Mouse (Mus musculus) mouse embryonic stem cell (cell line): ENCODE data around the gene Aldh1a2.

Experiments
- in situ Hi-C, 2 experiments: fragments of 300-500 bp; cut with MboI; formaldehyde crosslinking; loops; 1 replicate in 1 of 2; 3 replicates in 1 of 2; pipeline ENCODE4 v1.14.3; 2019 to 2020; ENCODE audit warnings: low sequenced_read_pairs in 2 of 2, low pct_unique_long_range_greater_than_20kb in 1 of 2, mixed read lengths in 1 of 2; ENCODE audit not compliant: unreplicated experiment in 1 of 2

Gene Aldh1a2

DNA sequence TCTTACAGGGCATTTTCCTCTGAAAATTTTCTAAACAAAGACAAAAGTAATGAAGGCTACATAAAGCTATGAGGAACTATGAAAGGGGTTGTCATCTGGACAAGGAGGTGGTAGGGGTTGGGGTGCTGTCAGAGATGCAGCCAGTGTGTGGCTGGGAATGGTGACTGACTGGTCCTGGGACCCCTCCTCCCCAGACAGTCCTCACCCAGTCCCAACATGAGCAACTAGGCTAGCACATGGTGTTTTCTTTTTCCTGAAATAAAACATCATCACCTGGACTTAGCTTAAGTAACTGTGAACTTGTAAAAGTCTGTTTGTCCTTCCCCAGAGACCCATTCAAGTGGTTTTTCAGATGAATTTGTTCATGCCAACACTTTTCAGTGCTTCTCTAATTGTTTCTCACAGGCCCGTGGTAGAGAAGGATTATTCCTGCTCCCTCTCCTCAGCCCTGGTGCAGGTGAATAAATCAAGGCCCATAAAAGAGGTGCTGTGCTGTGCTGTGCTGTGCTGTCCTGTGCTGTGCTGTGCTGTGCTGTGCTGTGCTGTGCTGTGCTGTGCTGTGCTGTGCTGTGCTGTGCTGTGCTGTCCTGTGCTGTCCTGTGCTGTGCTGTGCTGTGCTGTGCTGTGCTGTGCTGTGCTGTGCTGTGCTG is 107.8 kb downstream of the Aldh1a2 start:
- in situ Hi-C loops = no loop called here

DNA sequence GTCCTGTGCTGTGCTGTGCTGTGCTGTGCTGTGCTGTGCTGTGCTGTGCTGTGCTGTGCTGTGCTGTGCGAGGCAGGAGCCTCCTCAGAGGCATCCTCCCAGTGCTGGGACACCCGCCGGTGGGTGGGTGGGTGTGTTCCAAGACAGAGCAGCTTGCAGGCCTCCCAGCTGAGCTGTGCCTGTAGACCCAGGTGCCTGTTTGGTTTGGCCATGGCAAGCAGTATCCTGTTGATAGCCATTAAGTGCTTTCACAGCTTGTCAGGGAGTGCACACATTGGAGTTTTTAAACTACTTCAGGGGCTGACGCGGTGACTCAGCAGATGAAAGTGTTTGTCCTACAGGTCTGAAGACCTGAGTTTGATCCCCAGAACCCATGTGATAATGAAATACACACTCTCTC is 108.5 kb downstream of the Aldh1a2 start:
- in situ Hi-C loops = no loop called here

DNA sequence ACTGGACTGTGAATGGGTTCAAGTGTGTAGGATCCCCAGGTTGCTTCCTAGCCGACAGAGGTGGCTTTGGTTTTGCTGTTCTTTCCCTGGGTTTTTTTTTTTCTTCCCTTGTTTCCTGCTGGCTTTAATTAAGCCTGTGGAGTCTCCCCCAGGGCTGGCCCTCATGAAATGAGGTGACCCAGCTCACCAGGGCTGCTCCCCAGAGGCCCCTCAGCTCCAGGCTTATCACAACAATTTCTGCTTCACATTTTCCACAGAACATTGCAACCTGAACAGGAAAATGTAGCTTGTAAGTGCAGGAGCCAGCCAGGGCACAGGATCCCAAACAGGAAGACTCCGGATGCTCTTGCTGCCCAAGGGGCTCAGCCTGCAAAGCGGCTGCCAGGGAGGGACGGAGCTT is 110.7 kb downstream of the Aldh1a2 start:
- in situ Hi-C loops = no loop called here

DNA sequence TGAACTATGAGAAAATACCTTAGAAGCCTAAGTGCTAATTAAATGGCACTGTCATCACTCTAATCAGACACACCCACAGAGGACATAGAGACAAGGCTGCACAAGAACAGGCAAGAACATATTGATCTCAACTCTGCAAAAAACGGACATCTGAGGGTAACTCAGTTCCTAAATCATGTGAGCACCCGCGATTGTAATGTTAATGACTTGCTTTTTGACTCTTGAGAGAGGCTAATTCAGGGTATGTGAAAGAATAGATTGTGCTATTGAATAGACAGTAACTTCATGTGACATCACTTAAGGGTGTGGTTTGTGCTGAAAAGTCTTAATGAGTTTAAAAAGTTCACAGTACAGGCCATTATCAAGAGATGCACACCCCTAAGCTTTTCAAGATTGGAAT is 116.1 kb downstream of the Aldh1a2 start:
- in situ Hi-C loops = no loop called here

DNA sequence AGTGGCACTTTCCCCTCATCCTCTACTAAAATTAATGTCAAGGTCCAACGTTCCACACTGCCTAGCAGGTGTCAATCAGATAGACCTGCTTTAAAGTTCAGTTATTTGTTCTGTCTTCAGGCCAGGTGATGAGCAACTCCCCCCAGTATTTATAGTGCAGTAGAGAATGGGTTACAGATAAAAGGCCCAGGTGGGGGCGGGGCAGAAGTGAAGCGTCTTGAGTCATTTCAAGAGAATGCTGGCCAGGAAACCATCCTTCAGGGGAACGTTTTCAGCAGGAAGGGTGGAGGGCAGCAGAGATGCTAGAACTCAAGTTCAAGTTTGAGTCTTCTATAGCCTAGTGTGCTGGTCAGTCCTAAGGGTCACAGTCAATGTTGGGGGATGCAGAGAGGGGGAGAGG is 121.1 kb downstream of the Aldh1a2 start:
- in situ Hi-C loops = no loop called here

DNA sequence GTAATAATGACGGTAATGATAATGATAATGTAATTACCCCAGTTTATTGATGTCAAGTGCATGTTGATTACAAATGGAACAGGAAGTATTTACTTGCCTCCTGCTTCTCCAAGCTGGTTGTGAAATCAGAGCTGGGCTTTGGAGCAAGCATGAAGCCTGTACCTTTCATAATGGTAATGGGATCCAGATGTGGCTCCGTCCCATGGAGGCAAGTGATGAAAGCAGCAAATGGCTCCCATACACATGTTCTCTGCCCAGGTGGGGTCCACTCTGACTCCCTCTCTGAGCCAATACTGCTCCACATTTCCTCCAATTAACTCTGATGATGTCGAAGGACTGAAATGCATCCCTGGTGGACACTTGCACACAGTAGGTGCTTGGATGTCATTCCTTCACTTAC is 121.8 kb downstream of the Aldh1a2 start:
- in situ Hi-C loops = no loop called here

DNA sequence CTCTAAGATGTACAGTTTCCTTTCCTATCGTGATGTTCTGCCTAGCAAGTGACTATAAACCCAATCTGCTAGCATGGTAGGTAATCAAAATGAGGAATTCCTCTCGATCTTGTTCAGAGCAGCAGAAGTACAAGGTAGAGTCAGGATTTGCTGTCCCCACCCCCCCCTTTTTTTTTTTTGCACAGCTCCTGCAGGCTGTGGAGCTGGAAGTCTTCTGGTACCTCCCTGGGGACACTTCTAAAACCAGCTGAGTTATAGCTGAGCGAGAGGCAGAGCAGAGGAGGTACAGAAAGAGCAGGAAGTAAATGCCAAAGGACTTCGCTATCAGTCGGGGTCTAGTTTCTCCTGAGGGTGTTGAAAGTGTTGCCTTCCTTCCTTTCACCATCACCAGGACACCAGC is 124.5 kb downstream of the Aldh1a2 start:
- in situ Hi-C loops = no loop called here
